Mouse (Mus musculus) CH12.LX (cell line): ENCODE data around the gene Adamts20.

Experiments
- CTCF ChIP-seq, 2 experiments: IDR thresholded peaks in 1 of 2; conservative IDR thresholded peaks in 1 of 2; 2 replicates each; pipeline ENCODE4 v1.5.1; 2011 to 2012; ENCODE audit warnings: low read depth in 2 of 2, low read length in 2 of 2, improper control_type of control experiment in 1 of 2, inconsistent platforms in 1 of 2, mild to moderate bottlenecking in 1 of 2, moderate library complexity in 1 of 2
- ELF1 ChIP-seq: IDR thresholded peaks from 2 replicates; pipeline ENCODE4 v1.6.1; 2014; ENCODE audit warnings: low read depth, mild to moderate bottlenecking, inconsistent platforms, low read length, improper control_type of control experiment
- ETS1 ChIP-seq: conservative IDR thresholded peaks from 2 replicates; pipeline ENCODE4 v1.6.1; 2012; ENCODE audit warnings: low read depth, mild to moderate bottlenecking, inconsistent platforms, low read length, improper control_type of control experiment, moderate library complexity
- NRF1 ChIP-seq: IDR thresholded peaks from 2 replicates; pipeline ENCODE4 v1.6.1; 2014; ENCODE audit warnings: low read depth, mild to moderate bottlenecking, inconsistent platforms, low read length, improper control_type of control experiment, moderate library complexity
- POLR2A ChIP-seq: IDR thresholded peaks from 2 replicates; pipeline ENCODE4 v1.6.1; 2011; ENCODE audit warnings: low read depth, mild to moderate bottlenecking, improper control_type of control experiment, low read length
- POLR2AphosphoS2 ChIP-seq: IDR thresholded peaks from 2 replicates; pipeline ENCODE4 v1.6.1; 2011; ENCODE audit warnings: low read depth, low read length, improper control_type of control experiment
- TCF12 ChIP-seq: IDR thresholded peaks from 2 replicates; pipeline ENCODE4 v1.6.1; 2014; ENCODE audit warnings: low read depth, mild to moderate bottlenecking, inconsistent platforms, low read length, improper control_type of control experiment
- USF1 ChIP-seq: IDR thresholded peaks from 2 replicates; pipeline ENCODE4 v1.6.1; 2014; ENCODE audit warnings: low read depth, mild to moderate bottlenecking, inconsistent platforms, low read length, improper control_type of control experiment
- USF2 ChIP-seq: conservative IDR thresholded peaks from 2 replicates; pipeline ENCODE4 v1.6.1; 2011; ENCODE audit warnings: low read depth, low read length, improper control_type of control experiment

GRCm38 (mm10) chr15:94255538-94255937 lies 209.7 kb downstream of the Adamts20 start:
- TF ChIP-seq CTCF (conservative IDR thresholded peaks at IDR 0.05 in 1 of 2, IDR thresholded peaks at IDR 0.05 in 1 of 2; ENCODE audit: low read depth in 2 of 2, low read length in 2 of 2) (no peak), POLR2AphosphoS2 (no peak), POLR2A (no peak), NRF1 (no peak), USF2 (no peak), USF1 (no peak), ETS1 (no peak), TCF12 (no peak), ELF1 (no peak)
